24 mouse cellular contexts compared by ENCODE assay signal in genomic region chr1:191709811-191710210, GRCm38 (mm10). TPM values are rescaled to one million over a fixed set of nuclear protein-coding genes. Genes with fewer than 3 reads are reported as not detected.
DNase-seq lines count a peak whose midpoint lies in the region; ATAC-seq and TF ChIP-seq lines count a peak whose summit lies in the region.
"Had no signal": no experiment of that assay in that cellular context is flagged by ENCODE, and none has a peak within 500 bp of the region (broad histone marks: within the 10 kb centered on the region; RNA-seq: fewer than 3 reads in every experiment).

No protein-coding gene starts in this region.

- ATAC-seq in kidney, postnatal 0 days (replicated peaks; ENCODE audit: low FRiP score, low read depth), result no peak
- no peak for ATAC-seq in lung, postnatal 0 days
- ATAC-seq: forebrain, embryonic 14.5 days had no signal

- no peak for TF ChIP-seq EP300 in lung, postnatal 0 days (IDR thresholded peaks at IDR 0.05)

- no peak overlapping the region for H3K27ac ChIP-seq in kidney, postnatal 0 days
- no peak overlapping the region for H3K27ac ChIP-seq in lung, postnatal 0 days (ENCODE audit: low read length)
- H3K27ac ChIP-seq: embryonic facial prominence, embryonic 13.5 days; embryonic facial prominence, embryonic 15.5 days; forebrain, embryonic 10.5 days; forebrain, embryonic 12.5 days had no signal

- H3K9ac ChIP-seq in kidney, postnatal 0 days (ENCODE audit: low read depth, low read length), result no peak overlapping the region
- no peak overlapping the region for H3K9ac ChIP-seq in lung, postnatal 0 days (replicated peaks; ENCODE audit: low read depth)
- H3K9ac ChIP-seq: embryonic facial prominence, embryonic 13.5 days; embryonic facial prominence, embryonic 15.5 days; forebrain, embryonic 12.5 days had no signal

- H3K9me3 ChIP-seq in kidney, postnatal 0 days (replicated peaks; ENCODE audit: low read length), result no peaks in the 10 kb centered on the region
- no peaks in the 10 kb centered on the region for H3K9me3 ChIP-seq in lung, postnatal 0 days (ENCODE audit: low read length)
- H3K9me3 ChIP-seq: embryonic facial prominence, embryonic 13.5 days; embryonic facial prominence, embryonic 15.5 days; forebrain, embryonic 10.5 days; forebrain, embryonic 12.5 days had no signal

- DNase-seq in kidney, postnatal 0 days (ENCODE audit: low spot score), result peak; percentile 59
- DNase-seq in kidney, adult 9 months, result no peak
- DNase-seq in kidney, postnatal 14 days, result peak; percentile 9
- DNase-seq in kidney, adult 8-10 months, result no peak
- peak; percentile 59 for DNase-seq in lung, postnatal 0 days (ENCODE audit: low spot score)
- no peak for DNase-seq in lung, postnatal 14 days
- DNase-seq in lung, postnatal 25 days (ENCODE audit: low spot score), result peak; percentile 10
- no peak for DNase-seq in lung, adult 2 months
- DNase-seq: adrenal gland, adult 2 months; adrenal gland, postnatal 10 days; adrenal gland, postnatal 25 days; cerebellum, adult 11 months; cerebellum, adult 18-20 months; cerebellum, adult 8-10 months; cerebellum, adult 9-11 months; cerebellum, postnatal 14 days; cerebellum, postnatal 36 days; embryo, embryonic 11 days had no signal

- H3K4me3 ChIP-seq in kidney, postnatal 0 days (replicated peaks; ENCODE audit: low read depth, low read length), result no peak overlapping the region
- H3K4me3 ChIP-seq in lung, postnatal 0 days (ENCODE audit: low read depth, low read length), result no peak overlapping the region
- H3K4me3 ChIP-seq in lung, adult 2 months (replicated peaks; ENCODE audit: extremely low read depth, low read depth, low read length), result no peak overlapping the region
- H3K4me3 ChIP-seq: embryonic facial prominence, embryonic 13.5 days; embryonic facial prominence, embryonic 15.5 days; erythroblast, embryonic 14.5 days; forebrain, embryonic 10.5 days; forebrain, embryonic 12.5 days had no signal

- no peak for TF ChIP-seq POLR2A in lung, adult 2 months (IDR thresholded peaks at IDR 0.05; ENCODE audit: borderline replicate concordance, extremely low read depth, low read depth, low read length)

- no peak overlapping the region for H3K4me2 ChIP-seq in kidney, postnatal 0 days (ENCODE audit: low read length)
- H3K4me2 ChIP-seq in lung, postnatal 0 days (replicated peaks; ENCODE audit: low read depth, low read length), result no peak overlapping the region
- H3K4me2 ChIP-seq: embryonic facial prominence, embryonic 13.5 days; embryonic facial prominence, embryonic 15.5 days; forebrain, embryonic 12.5 days had no signal

- WGBS in kidney, postnatal 0 days, result 72% methylated on average over 2 of the region's 2 CpGs
- 52% methylated on average over 2 of the region's 2 CpGs for WGBS in lung, postnatal 0 days
- 49% methylated on average over 2 of the region's 2 CpGs for WGBS in lung, adult 2 months

- no peaks in the 10 kb centered on the region for H3K36me3 ChIP-seq in kidney, postnatal 0 days (ENCODE audit: insufficient read depth, low read length)
- H3K36me3 ChIP-seq in lung, postnatal 0 days (ENCODE audit: insufficient read depth, low read length), result no peaks in the 10 kb centered on the region
- H3K36me3 ChIP-seq: embryonic facial prominence, embryonic 13.5 days; embryonic facial prominence, embryonic 15.5 days; forebrain, embryonic 10.5 days; forebrain, embryonic 12.5 days had no signal

- H3K4me1 ChIP-seq in kidney, postnatal 0 days (replicated peaks; ENCODE audit: insufficient read depth, low read length), result no peaks in the 10 kb centered on the region
- no peaks in the 10 kb centered on the region for H3K4me1 ChIP-seq in lung, postnatal 0 days (ENCODE audit: insufficient read depth, low read depth, low read length)
- H3K4me1 ChIP-seq in lung, adult 2 months (ENCODE audit: control insufficient read depth, insufficient read depth, low read length), result no peaks in the 10 kb centered on the region
- H3K4me1 ChIP-seq: embryonic facial prominence, embryonic 13.5 days; embryonic facial prominence, embryonic 15.5 days; forebrain, embryonic 10.5 days; forebrain, embryonic 12.5 days had no signal

- TF ChIP-seq CTCF in kidney, postnatal 0 days (IDR thresholded peaks at IDR 0.05; ENCODE audit: low read depth), result no peak
- TF ChIP-seq CTCF in lung, postnatal 0 days (IDR thresholded peaks at IDR 0.05), result no peak
- no peak for TF ChIP-seq CTCF in lung, adult 2 months (IDR thresholded peaks at IDR 0.05; ENCODE audit: insufficient read depth, low read length)

- H3K27me3 ChIP-seq in kidney, postnatal 0 days (ENCODE audit: insufficient read depth, low read length), result no peaks in the 10 kb centered on the region
- H3K27me3 ChIP-seq in lung, postnatal 0 days (replicated peaks; ENCODE audit: insufficient read depth, low read length), result no peaks in the 10 kb centered on the region
- H3K27me3 ChIP-seq: embryonic facial prominence, embryonic 13.5 days; embryonic facial prominence, embryonic 15.5 days had no signal

RNA-seq across cellular contexts. Expression of gene Lpgat1, which starts 7.8 kb away (rescaled TPM):
- polyA plus RNA-seq in kidney, postnatal 0 days (2015; fragmentation: Nextera tagmentation; extraction: Ambion mirVana), result 36.5 and 37.1 TPM in 2 replicates
- polyA plus RNA-seq in lung, postnatal 0 days (2015; fragmentation: Nextera tagmentation; extraction: Ambion mirVana), result 28.7 and 30.1 TPM in 2 replicates
- polyA plus RNA-seq in lung, adult 2 months (2012; rRNA removed), result 10.7 and 14.8 TPM in 2 replicates

Comparison
In these comparisons a context has a peak if more than half of its experiments do, and no peak if none do; other contexts are left out.
1. DNase-seq: peak in kidney, postnatal 0 days (single experiment), kidney, postnatal 14 days (single experiment), lung, postnatal 0 days (single experiment) and lung, postnatal 25 days (single experiment); none in kidney, adult 9 months (single experiment), kidney, adult 8-10 months (0 of 2), lung, postnatal 14 days (single experiment) and lung, adult 2 months (single experiment).